Mouse (Mus musculus): ENCODE measurements at regions not wholly inside any gene's neighbourhood (a gene's known extent, or its start where the extent isn't known, plus 50 kb on each side); places are given as distances from the start of the nearest gene placed in this dataset.

DNA sequence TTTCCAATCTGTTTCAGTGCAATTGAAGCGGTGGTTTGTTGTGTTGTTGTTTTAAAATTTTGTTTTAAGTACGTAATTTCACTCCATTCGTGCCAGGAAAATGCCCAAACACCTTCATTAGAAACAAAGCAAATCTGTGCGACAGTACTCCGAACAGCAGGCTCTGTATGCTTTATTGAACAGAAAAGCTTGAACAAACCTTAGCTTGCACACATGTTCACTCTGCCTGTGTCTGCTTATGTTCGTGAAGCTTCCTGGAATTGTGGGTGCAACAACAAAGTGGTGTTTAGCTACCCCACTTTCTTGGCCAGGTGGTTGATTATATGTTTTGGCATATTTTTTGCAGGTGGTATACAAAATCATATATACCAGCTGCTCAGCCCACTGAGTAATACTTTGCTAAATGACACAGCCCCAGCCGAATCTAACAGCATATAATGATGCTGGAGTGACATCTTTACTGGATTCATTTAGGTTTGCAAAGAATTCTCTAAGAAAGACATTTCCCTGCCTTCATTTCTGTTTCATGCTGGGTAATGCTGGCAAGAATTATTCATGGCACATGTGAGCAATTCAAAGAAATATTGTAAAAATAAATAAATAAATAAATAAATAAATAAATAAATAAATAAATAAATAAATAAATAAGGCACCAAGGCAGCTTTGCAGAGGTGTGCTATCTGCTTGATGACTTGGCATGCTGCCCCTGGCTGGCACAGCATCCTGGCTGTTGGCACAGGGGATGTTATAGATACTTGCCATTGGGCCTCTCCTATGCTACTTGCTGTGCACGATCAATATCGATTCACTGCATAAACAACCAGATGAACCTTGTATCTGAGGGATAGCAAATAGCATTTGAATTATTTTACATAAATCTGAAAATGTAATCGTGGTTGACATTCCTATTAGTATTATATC, 679.9 kb downstream of the Dach1 start:
- WGBS, result 84% methylated on average over 10 of the region's 10 CpGs
- no peaks in the 10 kb centered on the region for H3K79me2 ChIP-seq (ENCODE audit: control insufficient read depth, insufficient read depth, low read length)
- no peak for TF ChIP-seq CTCF (IDR thresholded peaks at IDR 0.05; ENCODE audit: low read depth, low read length)
- no peak for TF ChIP-seq POLR2A (IDR thresholded peaks at IDR 0.05; ENCODE audit: extremely low read depth, insufficient read depth, low read length)
- H3K4me3 ChIP-seq (ENCODE audit: insufficient read depth, low read depth, low read length), result no peak overlapping the region
- H3K27me3 ChIP-seq (ENCODE audit: control insufficient read depth, insufficient read depth, low read length), result no peaks in the 10 kb centered on the region
- no peaks in the 10 kb centered on the region for H3K4me1 ChIP-seq (ENCODE audit: control insufficient read depth, insufficient read depth, low read length)
- no peak overlapping the region for H3K9ac ChIP-seq (ENCODE audit: low read depth, low read length)
- DNase-seq (ENCODE audit: extremely low read depth, low read depth, low spot score), result no peak
- no peaks in the 10 kb centered on the region for H3K36me3 ChIP-seq (ENCODE audit: control insufficient read depth, insufficient read depth, low read length)
- no peak overlapping the region for H3K27ac ChIP-seq (replicated peaks; ENCODE audit: insufficient read depth, low read depth, low read length)

DNA sequence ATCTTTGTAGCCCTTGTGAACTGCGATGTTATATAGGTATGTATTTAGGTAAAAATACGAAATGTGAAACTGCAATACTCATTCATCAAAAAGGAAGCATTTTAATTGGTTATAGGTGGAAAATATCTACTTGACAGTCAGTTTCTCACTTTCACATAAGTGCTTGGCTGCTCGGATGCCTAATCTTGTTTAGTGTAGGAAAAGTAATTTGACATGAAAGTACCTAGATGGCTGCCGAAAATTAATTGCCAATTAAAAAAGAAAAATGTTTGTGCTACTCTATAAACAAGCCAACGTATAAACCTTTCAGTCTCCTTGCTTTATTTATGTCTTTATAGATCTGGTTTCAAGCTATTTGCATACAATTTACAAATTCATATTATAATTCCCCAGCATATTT, 691.3 kb downstream of the Dach1 start:
- H3K27me3 ChIP-seq (ENCODE audit: control insufficient read depth, insufficient read depth, low read length), result no peaks in the 10 kb centered on the region
- no peaks in the 10 kb centered on the region for H3K36me3 ChIP-seq (ENCODE audit: control insufficient read depth, insufficient read depth, low read length)
- DNase-seq (ENCODE audit: extremely low read depth, low read depth, low spot score), result no peak
- 71% methylated on average over 5 of the region's 5 CpGs for WGBS
- H3K79me2 ChIP-seq (ENCODE audit: control insufficient read depth, insufficient read depth, low read length), result no peaks in the 10 kb centered on the region
- H3K9ac ChIP-seq (ENCODE audit: low read depth, low read length), result no peak overlapping the region
- no peak overlapping the region for H3K4me3 ChIP-seq (ENCODE audit: insufficient read depth, low read depth, low read length)
- H3K4me1 ChIP-seq (ENCODE audit: control insufficient read depth, insufficient read depth, low read length), result no peaks in the 10 kb centered on the region
- TF ChIP-seq CTCF (IDR thresholded peaks at IDR 0.05; ENCODE audit: low read depth, low read length) (no peak), POLR2A (IDR thresholded peaks at IDR 0.05; ENCODE audit: extremely low read depth, insufficient read depth, low read length) (no peak)
- no peak overlapping the region for H3K27ac ChIP-seq (replicated peaks; ENCODE audit: insufficient read depth, low read depth, low read length)

DNA sequence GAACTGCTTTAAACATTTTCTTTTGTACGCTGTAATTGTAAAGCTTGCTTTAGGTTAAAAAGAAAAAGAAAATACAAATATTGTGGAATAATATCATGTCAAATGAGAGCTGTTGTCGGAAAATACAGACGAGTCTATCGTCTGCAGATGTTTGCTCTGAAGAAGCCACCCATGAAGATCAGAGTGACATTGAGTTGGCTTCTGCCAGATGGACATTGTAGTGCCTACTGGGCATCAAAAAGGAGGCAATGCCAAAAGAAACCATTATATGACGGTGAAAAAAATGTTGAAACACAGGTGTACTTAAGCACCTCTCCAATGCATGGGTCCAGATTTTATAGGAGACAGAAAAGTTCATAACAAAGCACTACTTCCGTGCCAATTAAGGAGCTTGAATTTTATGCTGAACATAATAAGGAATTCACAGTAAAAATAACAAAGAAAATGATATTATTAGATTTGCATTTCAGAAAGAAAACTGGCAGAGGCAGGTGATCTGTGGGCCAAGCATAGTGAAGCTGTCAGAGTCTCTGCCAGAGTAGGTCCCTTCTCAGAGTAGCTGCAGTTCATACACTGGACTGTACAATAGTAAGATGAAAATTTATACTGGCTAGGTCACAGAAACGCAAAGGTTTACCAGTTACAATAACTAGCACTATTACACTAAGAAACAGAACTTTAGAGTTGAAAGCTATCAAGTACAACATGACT, 718.9 kb downstream of the Dach1 start:
- Histone ChIP-seq H3K27me3 (ENCODE audit: control insufficient read depth, insufficient read depth, low read length) (no peaks in the 10 kb centered on the region), H3K9ac (ENCODE audit: low read depth, low read length) (no peak overlapping the region), H3K4me3 (ENCODE audit: insufficient read depth, low read depth, low read length) (no peak overlapping the region), H3K36me3 (ENCODE audit: control insufficient read depth, insufficient read depth, low read length) (no peaks in the 10 kb centered on the region), H3K79me2 (ENCODE audit: control insufficient read depth, insufficient read depth, low read length) (no peaks in the 10 kb centered on the region), H3K27ac (replicated peaks; ENCODE audit: insufficient read depth, low read depth, low read length) (no peak overlapping the region), H3K4me1 (ENCODE audit: control insufficient read depth, insufficient read depth, low read length) (no peaks in the 10 kb centered on the region)
- 83% methylated on average over 7 of the region's 7 CpGs for WGBS
- DNase-seq (ENCODE audit: extremely low read depth, low read depth, low spot score), result no peak
- no peak for TF ChIP-seq CTCF (IDR thresholded peaks at IDR 0.05; ENCODE audit: low read depth, low read length)
- no peak for TF ChIP-seq POLR2A (IDR thresholded peaks at IDR 0.05; ENCODE audit: extremely low read depth, insufficient read depth, low read length)

DNA sequence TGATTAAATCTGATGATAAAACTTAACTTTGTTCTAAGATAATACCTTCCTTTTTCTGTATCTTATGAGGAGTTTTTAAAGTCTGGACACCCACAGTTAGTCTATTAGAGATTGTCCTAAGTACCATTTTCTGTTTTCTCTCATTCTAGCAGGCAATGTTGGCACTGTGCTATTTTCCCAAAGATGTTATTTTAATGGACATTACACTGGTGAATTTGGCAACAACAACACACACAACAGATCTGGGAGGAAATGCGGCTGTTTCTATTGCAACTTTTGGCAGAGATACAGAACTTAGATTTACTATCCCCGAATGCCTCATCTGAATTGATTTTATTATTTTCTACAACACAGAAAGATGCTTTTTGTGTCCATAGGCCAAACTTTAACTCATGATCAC, 720.9 kb downstream of the Dach1 start:
- Histone ChIP-seq H3K27me3 (ENCODE audit: control insufficient read depth, insufficient read depth, low read length) (no peaks in the 10 kb centered on the region), H3K79me2 (ENCODE audit: control insufficient read depth, insufficient read depth, low read length) (no peaks in the 10 kb centered on the region), H3K4me3 (ENCODE audit: insufficient read depth, low read depth, low read length) (no peak overlapping the region), H3K36me3 (ENCODE audit: control insufficient read depth, insufficient read depth, low read length) (no peaks in the 10 kb centered on the region), H3K4me1 (ENCODE audit: control insufficient read depth, insufficient read depth, low read length) (no peaks in the 10 kb centered on the region), H3K9ac (ENCODE audit: low read depth, low read length) (no peak overlapping the region), H3K27ac (replicated peaks; ENCODE audit: insufficient read depth, low read depth, low read length) (no peak overlapping the region)
- WGBS, result 71% methylated on average over 2 of the region's 2 CpGs
- TF ChIP-seq CTCF (IDR thresholded peaks at IDR 0.05; ENCODE audit: low read depth, low read length) (no peak), POLR2A (IDR thresholded peaks at IDR 0.05; ENCODE audit: extremely low read depth, insufficient read depth, low read length) (no peak)
- DNase-seq (ENCODE audit: extremely low read depth, low read depth, low spot score), result no peak

DNA sequence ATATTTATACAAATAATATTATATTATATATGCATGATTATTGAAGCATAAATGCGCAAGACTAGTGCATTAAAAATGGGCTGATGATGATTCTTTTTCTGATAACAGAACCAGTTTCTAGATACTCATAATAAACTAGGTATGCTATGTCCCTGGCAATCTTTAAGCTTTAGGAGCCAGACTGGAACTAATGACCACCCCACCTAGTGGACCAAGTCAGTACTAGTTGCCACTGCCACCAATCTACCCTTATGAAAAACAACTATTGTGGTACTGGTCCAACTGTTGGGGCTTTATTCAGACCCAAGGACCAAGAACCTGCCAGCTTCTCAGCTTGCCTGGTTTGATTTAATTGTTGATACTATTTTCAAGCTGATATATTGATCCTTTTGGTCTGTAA, 722.8 kb downstream of the Dach1 start:
- Histone ChIP-seq H3K36me3 (ENCODE audit: control insufficient read depth, insufficient read depth, low read length) (no peaks in the 10 kb centered on the region), H3K9ac (ENCODE audit: low read depth, low read length) (no peak overlapping the region), H3K27me3 (ENCODE audit: control insufficient read depth, insufficient read depth, low read length) (no peaks in the 10 kb centered on the region), H3K4me1 (ENCODE audit: control insufficient read depth, insufficient read depth, low read length) (no peaks in the 10 kb centered on the region), H3K4me3 (ENCODE audit: insufficient read depth, low read depth, low read length) (no peak overlapping the region), H3K79me2 (ENCODE audit: control insufficient read depth, insufficient read depth, low read length) (no peaks in the 10 kb centered on the region), H3K27ac (replicated peaks; ENCODE audit: insufficient read depth, low read depth, low read length) (no peak overlapping the region)
- no peak for DNase-seq (ENCODE audit: extremely low read depth, low read depth, low spot score)
- WGBS, result 82% methylated on average over 1 of the region's 1 CpGs
- TF ChIP-seq CTCF (IDR thresholded peaks at IDR 0.05; ENCODE audit: low read depth, low read length) (no peak), POLR2A (IDR thresholded peaks at IDR 0.05; ENCODE audit: extremely low read depth, insufficient read depth, low read length) (no peak)

DNA sequence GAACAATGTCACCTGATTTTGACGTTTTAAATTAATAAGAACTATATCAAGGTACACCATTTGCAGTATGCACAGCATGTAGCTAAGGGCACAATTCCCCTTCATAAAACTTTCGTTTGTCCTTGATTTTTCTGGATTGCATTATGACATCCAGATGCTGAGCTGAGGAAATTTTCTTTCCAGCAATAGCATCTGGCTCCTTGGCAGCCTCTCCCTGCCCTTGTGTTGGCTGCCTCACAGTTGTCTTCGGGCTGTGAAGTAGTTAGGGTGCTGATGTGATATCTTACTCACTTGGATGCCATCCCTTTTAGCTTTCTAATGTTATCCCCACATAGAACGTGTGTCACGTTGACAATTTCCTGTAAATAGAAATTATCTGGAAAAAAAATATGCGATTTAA, 729.2 kb downstream of the Dach1 start:
- H3K9ac ChIP-seq (ENCODE audit: low read depth, low read length), result no peak overlapping the region
- no peaks in the 10 kb centered on the region for H3K27me3 ChIP-seq (ENCODE audit: control insufficient read depth, insufficient read depth, low read length)
- TF ChIP-seq CTCF (IDR thresholded peaks at IDR 0.05; ENCODE audit: low read depth, low read length) (no peak), POLR2A (IDR thresholded peaks at IDR 0.05; ENCODE audit: extremely low read depth, insufficient read depth, low read length) (no peak)
- H3K4me3 ChIP-seq (ENCODE audit: insufficient read depth, low read depth, low read length), result no peak overlapping the region
- DNase-seq (ENCODE audit: extremely low read depth, low read depth, low spot score), result no peak
- H3K4me1 ChIP-seq (ENCODE audit: control insufficient read depth, insufficient read depth, low read length), result no peaks in the 10 kb centered on the region
- no peaks in the 10 kb centered on the region for H3K79me2 ChIP-seq (ENCODE audit: control insufficient read depth, insufficient read depth, low read length)
- H3K27ac ChIP-seq (replicated peaks; ENCODE audit: insufficient read depth, low read depth, low read length), result no peak overlapping the region
- no peaks in the 10 kb centered on the region for H3K36me3 ChIP-seq (ENCODE audit: control insufficient read depth, insufficient read depth, low read length)
- 55% methylated on average over 6 of the region's 6 CpGs for WGBS
